Mouse (Mus musculus) R1 (cell line): ENCODE data around the gene Gm20388.
A peak's percentile ranks its signal among the peaks of the same experiment; 100 is the strongest.

Experiments used
- DNase-seq: peaks from one replicate; pipeline ENCODE4 v3.0.0-alpha.2; 2018; ENCODE audit warnings: low read depth, low spot score

Gene Gm20388

GRCm38 (mm10) chr8:123774491-123774890 is 3863.8 kb downstream of the Gm20388 start:
- DNase-seq: peak; percentile 50

- no peak for DNase-seq
Observed at GRCm38 (mm10) chr8:123777319-123777718, 3866.7 kb downstream of the Gm20388 start.

- no peak for DNase-seq
Observed at GRCm38 (mm10) chr8:123780471-123780870, 3869.8 kb downstream of the Gm20388 start.

- no peak for DNase-seq
Observed at GRCm38 (mm10) chr8:123781256-123781655, 3870.6 kb downstream of the Gm20388 start.

GRCm38 (mm10) chr8:123783525-123784249 is 3873.0 kb downstream of the Gm20388 start:
- DNase-seq: peak; percentile 76

- no peak for DNase-seq
Observed at GRCm38 (mm10) chr8:123786166-123786565, 3875.5 kb downstream of the Gm20388 start.

- DNase-seq: no peak
Observed at GRCm38 (mm10) chr8:123786644-123787043, 3876.0 kb downstream of the Gm20388 start.

GRCm38 (mm10) chr8:123787254-123787897 is 3876.7 kb downstream of the Gm20388 start:
- DNase-seq: peak; percentile 75

- DNase-seq: no peak
Observed at GRCm38 (mm10) chr8:123788416-123789170, 3878.0 kb downstream of the Gm20388 start.

- no peak for DNase-seq
Observed at GRCm38 (mm10) chr8:123789461-123789860, 3878.8 kb downstream of the Gm20388 start.

- peak; percentile 79 for DNase-seq
Observed at GRCm38 (mm10) chr8:123789970-123790369, 3879.3 kb downstream of the Gm20388 start.

GRCm38 (mm10) chr8:123791101-123791844 is 3880.6 kb downstream of the Gm20388 start:
- no peak for DNase-seq

- DNase-seq: no peak
Observed at GRCm38 (mm10) chr8:123791845-123792225, 3881.2 kb downstream of the Gm20388 start.

- no peak for DNase-seq
Observed at GRCm38 (mm10) chr8:123793900-123794299, 3883.3 kb downstream of the Gm20388 start.

GRCm38 (mm10) chr8:123794766-123795165 is 3884.1 kb downstream of the Gm20388 start:
- no peak for DNase-seq

- DNase-seq: no peak
Observed at GRCm38 (mm10) chr8:123796758-123797157, 3886.1 kb downstream of the Gm20388 start.

- no peak for DNase-seq
Observed at GRCm38 (mm10) chr8:123797928-123798327, 3887.3 kb downstream of the Gm20388 start.

- no peak for DNase-seq
Observed at GRCm38 (mm10) chr8:123799434-123799833, 3888.8 kb downstream of the Gm20388 start.

GRCm38 (mm10) chr8:123799885-123800284 is 3889.2 kb downstream of the Gm20388 start:
- no peak for DNase-seq

- DNase-seq: peak; percentile 82
Observed at GRCm38 (mm10) chr8:123800867-123801266, 3890.2 kb downstream of the Gm20388 start.

GRCm38 (mm10) chr8:123801538-123801937 is 3890.9 kb downstream of the Gm20388 start:
- DNase-seq: peak; percentile 70

GRCm38 (mm10) chr8:123803639-123804038 is 3893.0 kb downstream of the Gm20388 start:
- no peak for DNase-seq
